Mouse (Mus musculus) adrenal gland, adult 2 months (tissue): ENCODE measurements around the gene Cbll1. TPM values are rescaled to one million over a fixed set of nuclear protein-coding genes. Genes with fewer than 3 reads are reported as not detected.

Experiments
- DNase-seq: peaks from one replicate; pipeline ENCODE4 v3.0.0; 2021
- long read RNA-seq: library from polyadenylated mRNA; stranded (forward); transcript quantifications from one replicate; pipeline ENCODE4 v2.0.0, GENCODE M21; 2021
- polyA plus RNA-seq: library from polyadenylated mRNA; depleted of rRNA; stranded (reverse); fragments of >200 nt; gene quantifications from 2 replicates; pipeline ENCODE4 v1.2.3, GENCODE M21; 2012; rRNA removed
- total RNA-seq, 2 experiments: library from RNA; stranded (reverse); gene quantifications; 2 replicates each; pipeline ENCODE4 v1.2.3; 2021

Cbll1 gene
- 10 to 100 TPM; 16.0 to 21.6 TPM for total RNA-seq
- 2.0 and 3.3 TPM in 2 replicates for polyA plus RNA-seq
- long read RNA-seq, partial matches to known transcripts, result 0 of 2 reads
- long read RNA-seq, other reads (novel, unspliced or antisense), result 0 of 2 reads

DNA sequence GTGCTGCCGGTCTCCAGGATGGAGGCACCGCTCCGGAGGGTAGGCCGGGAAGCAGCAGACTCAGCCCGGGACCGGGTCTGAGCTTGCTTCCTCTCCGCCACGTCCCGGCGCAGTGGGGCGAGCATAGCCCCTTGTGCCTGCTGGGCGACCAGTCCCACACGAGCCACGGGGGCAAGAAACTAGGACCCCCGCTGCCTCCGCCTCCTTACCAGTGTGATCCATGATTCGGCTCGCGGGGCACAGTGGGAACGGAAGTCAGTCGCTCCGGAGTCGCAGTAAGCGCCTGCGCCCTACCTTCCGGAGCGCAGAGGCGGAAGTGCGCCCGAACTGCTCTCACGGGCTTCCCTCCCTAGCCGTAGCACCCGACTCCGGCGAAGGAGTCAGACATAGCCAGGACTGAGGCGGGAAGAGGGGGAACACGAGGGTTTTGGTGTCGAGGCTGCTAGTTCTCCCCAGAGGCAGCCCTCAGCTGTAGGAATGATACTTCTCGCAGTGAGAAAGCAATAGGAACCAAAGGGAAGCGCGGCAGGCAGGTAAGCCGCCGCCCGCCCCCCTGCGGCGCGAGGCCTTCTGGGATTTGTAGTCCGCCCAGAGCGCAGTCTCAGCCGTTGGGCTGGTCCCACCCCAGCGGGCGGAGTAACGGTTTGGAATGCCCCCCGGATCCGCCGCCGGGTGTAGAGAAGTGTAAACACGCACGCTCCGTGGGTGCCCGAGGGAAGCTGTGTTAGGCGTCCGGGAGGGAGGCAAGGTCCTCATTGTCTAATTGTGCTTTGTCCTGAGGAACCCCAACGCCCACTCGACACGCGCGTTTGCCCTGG, at the start of gene Cbll1:
Gene Cbll1 (minus strand): TSS at position 303 of the 818 bp plus-strand sequence.
- peak; percentile 98 for DNase-seq

DNA sequence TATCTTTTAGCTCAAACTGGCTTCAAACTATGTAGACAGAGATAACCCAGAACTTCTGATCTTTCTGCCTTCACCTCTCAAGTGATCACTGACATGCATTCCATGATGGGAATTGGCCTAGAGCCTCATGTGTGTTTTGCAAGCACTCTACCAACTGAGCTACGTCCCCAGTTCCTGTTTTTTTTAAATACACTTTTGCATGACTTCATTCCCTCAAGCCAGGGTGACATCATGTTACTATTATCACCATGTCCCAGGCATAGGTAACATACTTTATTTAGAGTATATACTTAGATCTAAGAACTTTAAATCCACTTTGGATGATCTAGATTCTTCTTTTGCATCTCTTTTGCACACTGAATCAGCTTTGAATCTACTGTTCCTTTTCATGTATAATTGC, 46.6 kb upstream of the Cbll1 start:
- no peak for DNase-seq

DNA sequence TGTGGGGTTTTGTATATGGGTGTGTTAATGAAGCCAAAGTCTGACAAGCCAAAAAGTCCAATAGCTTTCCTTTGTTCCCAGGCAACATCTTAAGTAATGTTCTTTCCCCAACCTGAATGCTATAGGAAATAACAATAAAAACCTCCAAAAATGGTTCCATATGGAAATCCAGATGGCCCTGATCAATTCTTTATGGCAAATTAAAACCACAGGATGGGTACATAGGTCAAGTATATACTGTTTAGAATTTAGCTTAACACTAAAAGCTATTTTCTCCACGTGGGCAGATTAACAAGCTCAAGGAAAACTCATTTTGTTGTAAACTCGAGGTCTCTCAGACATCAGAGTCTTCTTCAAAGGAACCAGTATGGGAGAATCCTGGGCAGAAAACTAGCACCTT, 45.8 kb upstream of the Cbll1 start:
- DNase-seq, result no peak

DNA sequence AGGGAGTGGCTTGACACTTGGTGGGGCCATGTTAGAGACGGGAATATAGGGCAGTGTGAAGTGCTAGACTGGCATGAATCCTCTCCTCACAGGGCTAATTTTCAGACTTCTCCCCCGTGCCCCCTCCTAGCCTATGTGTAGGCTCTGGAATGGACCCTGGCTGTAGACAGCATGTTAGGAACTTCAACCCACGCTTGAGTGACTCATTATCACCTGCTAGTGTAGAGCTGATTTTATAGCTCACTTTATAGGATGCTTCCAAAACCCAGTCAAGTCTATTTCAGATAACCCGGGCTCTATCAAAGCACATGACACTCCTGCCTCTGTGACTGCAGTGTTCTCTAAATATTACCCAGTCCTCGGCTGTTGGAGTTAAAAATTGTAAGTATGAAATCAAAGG, 42.1 kb upstream of the Cbll1 start:
- DNase-seq, result no peak

DNA sequence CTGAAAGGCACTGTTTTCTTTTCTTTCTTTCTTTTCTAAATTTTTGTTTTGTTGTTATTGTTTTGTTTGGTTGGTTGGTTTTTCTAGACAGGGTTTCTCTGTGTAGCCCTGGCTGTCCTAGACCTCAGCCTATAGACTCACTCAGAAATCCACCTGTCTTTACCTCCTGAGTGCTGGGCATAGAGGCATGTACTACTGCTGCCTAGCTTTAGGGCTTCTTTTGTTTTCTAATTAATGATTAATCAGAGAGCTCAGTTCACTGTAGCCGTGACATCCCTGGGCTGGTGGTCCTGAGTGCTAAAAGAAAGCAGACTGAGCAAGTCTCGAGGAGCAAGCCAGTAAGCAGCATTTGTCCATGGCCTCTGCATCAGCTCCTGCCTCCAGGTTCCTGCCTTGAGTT, 40.4 kb upstream of the Cbll1 start:
- DNase-seq, result no peak

DNA sequence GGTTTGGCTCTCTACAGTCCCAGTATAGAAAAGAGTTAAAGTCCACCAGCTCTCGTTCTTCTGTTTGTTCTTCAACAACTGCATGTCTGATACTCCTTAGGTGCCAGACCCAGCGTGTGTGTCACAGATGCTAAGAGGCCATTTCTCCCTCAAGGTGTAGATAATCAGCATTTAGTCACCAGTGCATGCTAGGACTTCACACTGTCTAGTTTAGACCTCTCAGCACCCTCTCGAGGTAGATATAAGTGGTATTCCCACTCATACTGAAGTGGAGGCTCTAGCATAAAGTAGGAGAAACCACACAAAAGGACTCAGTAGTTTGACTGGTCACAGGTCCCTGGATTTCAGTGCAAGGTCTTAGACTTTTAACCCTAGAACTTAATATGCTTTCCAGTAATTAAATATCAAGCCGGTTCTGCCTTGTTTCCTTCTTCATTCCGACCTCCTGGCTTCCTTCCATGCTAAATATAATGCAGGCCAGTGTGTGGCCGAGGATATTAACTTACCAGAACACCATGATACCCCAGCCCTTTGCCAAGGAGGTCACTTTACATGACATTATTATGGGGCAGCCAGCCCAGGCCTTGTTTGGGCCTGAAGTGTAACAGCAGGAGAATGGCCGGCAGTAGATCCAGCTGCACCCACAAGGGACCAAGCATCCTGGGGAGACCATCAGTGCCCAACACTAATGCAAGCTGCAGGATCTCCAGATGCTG, 38.3 kb upstream of the Cbll1 start:
- no peak for DNase-seq

DNA sequence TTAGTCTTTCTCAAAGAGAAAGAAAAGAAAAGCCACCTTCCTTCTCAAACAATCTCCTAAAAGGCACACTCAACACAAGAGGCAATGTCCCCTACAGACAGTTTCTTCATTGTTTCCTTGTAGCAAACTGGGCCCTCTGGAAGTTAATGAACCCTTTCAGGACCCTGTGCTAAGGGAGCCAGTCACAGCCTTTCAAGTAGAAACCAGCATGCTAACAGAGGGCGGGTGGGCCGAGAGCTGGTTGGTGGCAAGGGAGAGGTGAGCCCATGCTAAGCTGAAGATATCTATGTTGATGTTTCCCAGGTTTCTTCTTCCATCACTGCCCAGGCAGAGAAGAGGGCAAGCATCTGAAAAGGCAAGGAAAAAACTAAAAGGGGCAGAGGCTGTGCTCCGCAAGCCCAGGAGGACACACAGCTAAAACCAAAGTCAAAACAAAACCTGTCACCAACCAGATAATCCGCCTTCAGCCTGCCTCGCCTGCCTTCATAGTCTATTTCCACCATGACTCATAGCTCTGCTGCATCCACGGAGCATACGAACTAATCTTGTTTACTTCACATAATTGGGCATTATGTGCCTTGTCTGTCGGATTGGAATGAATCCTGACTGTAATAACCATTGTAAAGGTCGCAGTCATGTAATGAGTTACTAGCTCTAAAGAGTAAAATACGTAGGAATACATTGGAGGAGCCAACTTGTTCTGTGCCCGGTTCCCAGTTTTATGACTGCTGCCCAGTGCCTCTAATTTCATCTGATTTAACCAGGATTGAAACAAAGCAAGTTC, 34.8 kb upstream of the Cbll1 start:
- no peak for DNase-seq

DNA sequence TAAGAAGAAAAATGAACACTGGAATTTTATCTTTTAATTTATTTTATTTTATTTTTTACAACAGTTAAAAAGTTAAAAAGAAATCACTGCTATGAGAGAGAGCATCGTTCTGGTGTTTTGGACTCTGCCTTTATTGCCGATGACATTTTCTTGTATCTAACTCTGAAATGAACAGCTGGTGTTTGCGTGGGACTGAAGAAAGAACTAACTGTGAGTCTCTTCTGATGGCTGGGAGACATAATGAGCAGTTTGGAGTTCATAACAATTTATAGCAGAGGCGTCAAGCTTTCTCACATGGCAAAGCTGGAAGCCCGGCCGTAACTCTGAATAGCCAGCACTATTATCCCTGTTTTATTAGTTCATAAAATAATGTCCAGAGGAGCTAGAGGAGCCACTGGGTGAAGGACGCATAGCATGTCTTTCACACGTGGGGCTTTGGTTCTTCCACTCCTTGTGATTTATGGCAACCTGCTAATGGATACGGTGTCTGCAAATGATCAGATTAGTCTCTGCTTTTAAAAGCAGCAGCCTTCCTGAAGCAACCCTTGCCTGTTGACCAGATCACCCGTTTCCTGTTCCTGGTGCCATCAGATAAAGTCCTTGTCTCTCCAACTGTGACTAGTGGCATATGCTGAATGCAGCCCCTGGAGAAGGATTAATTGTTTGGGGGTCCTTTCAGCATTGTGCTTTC, 33.9 kb upstream of the Cbll1 start:
- peak; percentile 9 for DNase-seq

DNA sequence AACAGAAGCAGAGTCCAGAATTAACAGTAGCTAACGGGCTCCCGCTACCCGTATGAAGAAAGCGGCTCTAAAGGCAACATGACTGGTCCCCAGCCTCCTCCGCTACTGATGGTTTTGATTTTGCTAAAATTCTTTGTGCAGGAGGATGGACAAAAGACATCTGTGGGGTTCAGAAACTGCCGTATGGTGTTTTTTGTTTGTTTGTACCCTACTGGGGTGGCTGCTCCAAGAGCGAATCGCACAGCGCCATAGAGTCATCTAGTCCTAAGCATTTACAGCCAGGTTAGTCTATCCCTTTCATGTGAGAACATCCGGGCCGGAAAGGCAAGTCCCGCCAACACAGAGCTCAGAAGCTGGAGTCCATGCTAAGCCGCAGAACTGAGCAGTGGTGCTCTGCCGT, 32.6 kb upstream of the Cbll1 start:
- DNase-seq, result no peak

DNA sequence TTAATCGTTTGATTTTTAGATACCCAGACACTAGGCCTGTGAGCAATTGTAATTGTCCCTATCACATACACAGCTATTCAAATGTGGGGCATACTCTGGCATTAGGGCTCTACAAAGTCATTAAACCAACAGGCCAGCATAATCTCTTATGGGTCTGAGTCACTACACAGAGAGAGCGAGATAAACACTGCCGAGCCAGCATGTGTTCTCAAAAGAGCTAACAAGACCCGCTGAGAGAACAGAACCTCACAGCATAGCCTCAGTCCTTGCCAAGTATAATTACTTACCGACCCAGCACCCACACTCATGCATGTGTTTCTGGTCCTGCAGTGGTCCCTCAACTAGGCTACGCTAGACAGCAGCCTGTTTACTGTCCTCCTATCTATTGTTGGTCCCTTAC, 28.0 kb upstream of the Cbll1 start:
- DNase-seq, result no peak

DNA sequence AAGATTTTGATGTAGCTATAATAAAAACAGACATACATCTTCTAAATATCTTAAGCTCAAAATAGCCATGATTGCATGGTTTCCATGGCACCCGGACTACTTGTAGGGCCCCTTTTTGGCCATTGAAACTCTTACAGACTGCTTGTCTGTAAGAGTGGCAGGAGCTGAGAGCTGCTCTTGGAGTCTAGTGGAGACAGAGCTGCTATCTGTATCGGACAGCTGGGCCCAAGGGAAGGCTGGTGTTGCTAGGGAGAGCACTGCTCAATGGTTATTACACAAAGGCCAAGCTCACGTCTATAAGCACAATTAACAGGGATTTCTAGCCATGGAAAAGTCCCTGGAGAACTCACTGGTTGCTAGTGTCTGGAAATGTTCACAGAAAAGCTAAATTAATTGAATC, 22.0 kb upstream of the Cbll1 start:
- no peak for DNase-seq

DNA sequence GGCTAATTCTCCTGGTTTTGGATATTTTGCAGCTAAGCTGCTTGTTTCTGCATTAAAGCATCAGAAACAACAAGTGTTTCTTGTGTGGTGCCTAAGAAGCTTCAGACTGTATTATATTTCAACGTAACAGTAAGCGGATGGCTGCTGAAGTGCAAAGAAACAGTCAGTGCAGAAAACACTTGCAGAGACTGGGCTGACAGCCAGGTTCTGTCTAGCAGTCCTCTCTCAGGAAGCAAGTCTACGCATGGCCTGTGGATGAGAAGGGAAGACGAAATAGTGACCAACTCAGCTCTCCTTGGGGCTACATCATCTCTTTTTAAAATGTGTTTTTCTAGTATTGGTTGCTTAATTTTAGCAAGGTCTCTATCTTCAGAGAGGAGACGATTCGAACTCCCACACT, 20.7 kb upstream of the Cbll1 start:
- no peak for DNase-seq

DNA sequence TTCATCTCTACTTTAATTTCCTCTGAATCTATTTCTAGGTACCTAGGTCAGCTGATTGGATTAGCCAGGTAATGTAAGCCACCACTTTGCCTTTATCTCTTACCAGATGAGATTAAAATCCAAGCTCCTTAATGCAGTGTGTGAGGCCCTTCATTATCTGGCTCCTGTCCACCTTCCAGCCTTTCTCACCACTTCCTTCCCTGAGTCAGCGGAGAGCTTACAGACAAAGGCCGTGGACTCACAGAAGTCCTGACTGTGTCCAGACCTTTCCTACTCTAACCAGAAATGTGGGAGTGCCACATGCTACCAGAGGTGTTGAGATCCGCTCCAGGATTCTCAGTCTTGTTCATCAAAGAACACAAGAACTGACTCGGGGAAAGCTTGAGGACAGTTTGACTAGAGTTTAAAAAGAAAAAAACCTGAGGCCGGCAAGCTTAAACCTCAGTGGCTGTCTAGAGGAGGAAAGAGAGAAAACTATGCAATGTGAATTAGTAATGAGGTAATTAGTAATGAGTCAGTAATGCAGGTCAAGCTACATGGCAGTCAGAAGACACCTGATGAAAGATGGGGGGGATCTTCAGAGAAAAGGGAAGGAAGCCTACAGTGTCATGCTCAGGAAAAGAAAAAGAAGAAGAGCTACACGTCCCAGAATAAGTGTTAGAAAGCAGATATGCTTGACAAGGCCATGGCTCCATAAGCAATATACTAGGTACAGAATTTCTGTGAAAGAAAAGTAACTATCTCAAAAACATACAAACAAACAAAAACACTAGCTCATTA, 14.5 kb upstream of the Cbll1 start:
- DNase-seq, result no peak

DNA sequence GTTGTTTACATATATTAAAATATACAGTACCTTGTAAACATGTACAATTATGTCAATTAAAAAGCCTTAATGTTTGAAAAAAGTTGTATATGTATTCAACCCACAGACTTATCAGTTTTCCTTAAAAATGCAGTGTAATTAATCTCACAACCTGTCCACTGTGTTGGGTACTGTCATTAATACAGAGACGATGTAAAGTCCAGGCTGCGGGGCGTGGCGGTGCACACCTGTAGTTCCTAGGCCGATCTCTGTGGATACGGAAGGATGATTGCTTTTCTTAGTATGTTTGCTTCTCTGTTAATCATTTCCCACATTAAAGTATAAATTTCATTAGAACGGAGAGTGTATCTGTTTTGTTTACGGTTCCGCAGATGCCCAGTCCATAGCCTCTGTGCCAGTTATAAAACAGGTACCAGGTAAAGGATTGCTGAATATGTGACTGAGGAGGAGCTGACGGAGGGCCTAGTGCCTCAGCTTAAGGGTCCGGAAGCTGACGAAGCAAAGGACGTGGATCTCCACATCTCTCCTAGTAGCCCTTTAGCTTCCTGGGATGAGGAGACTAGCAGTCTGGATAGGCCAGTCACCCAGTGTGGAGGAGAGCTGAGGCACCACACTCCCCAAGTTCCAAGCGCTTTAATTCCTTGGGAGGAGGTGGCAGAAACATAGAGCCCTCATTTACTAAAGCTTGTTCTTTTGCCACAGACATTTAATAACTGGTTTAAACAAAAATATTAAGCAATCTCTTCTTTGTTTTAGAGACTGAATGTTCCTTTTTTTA, 13.4 kb upstream of the Cbll1 start:
- DNase-seq, result no peak

DNA sequence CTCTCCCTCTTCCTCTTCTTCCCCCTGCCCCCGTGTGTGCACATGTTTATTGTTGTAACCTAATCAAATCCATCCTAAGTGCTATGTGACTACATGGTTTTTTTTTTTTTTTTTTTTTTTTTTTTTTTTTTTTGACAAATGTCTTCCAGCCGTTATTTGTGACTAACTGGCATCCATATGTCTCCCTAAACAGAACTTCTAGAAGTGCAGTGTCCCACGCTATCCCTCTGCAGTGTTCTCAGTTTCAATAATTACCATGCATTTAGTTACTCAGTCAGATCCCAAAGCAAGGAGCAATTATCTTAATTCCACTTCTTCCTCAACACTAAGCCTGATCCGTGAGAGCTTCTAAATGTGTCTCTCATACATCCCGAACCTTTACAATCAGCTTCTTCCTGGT, 11.8 kb upstream of the Cbll1 start:
- DNase-seq, result no peak

DNA sequence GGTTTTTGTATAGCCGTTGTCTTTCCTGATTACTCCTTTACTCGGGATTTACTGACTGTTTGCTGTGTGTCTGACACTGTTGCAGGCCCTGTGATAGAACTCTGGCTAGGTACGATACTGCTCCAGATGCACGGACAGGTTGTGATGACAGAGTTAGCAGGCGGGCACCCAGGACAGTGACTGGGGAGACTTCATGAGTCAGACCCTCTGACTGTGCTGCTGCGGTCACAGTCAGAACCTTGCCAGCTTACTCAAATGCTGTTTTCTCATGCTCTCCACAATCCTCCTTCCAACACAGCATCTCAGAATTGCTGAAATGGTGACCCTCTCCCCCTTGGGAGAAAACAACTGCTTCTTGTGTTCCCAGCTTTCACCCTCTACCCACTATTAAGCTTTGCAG, 9.1 kb upstream of the Cbll1 start:
- no peak for DNase-seq

DNA sequence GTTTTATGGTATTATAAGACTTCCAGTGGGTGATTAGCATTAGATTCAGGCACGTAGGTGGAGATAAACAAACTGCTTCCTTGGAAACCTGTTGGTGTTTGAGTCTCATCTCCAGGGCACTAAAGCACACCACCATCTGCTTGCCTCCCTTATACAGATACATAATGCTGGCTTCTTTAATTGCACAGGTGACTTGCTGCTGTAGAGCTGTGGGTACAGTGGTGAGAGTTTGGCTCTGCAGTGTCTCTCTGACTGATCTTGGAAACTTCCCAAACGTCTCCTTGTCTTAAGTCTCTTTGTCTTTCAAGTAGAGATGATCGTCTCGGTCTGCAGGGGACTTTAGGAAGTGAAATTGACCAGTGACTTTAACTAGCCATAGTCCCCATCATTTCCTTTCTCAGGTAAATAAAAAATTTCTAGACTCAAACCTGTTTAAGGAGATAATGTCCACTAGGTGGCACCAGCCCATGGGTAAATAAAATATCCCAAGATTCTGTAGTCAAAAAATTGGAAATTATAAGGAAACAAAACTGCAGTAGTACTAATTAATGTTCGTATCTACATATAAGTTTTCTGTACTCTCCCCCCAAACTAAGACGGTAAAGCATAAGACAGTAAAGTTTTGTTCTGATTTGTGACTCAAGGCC, 8.4 kb upstream of the Cbll1 start:
- no peak for DNase-seq

DNA sequence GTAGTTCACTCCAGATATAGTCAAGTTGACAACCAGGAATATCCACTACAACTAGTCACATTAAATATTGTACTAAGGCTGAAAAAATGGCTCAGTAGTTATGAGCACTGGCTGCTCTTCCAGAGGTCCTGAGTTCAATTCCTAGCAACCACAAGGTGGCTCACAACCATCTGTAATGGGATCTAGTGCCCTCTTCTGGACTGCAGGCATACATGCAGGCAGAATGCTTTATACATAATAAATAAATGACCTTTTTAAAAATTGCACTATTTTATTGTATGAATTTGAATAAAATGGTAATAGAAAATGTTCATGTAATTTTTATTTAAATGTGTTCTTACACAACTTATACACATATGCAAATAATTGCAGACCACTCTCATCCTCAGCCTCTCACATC, 3.8 kb upstream of the Cbll1 start:
- DNase-seq, result no peak

DNA sequence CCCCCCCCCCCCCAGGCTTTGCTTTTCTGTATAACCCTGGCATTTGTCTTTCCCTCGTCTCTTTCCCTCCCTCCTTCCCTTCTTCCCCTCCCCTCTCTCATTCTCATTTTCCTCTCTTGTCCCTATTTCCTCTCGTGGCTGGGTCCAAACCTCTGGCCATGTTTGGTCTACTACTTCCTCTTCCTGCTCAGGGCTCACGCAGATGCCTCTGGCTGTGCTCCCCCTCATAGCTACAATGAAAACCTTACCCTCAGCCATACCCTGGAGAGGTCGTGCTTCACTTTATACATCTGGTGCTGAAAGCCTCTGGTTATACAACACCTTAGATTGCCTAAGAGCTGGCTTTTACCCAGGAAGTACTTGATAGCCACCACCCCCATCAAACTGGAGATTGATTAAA, 1.9 kb upstream of the Cbll1 start:
- DNase-seq, result no peak

DNA sequence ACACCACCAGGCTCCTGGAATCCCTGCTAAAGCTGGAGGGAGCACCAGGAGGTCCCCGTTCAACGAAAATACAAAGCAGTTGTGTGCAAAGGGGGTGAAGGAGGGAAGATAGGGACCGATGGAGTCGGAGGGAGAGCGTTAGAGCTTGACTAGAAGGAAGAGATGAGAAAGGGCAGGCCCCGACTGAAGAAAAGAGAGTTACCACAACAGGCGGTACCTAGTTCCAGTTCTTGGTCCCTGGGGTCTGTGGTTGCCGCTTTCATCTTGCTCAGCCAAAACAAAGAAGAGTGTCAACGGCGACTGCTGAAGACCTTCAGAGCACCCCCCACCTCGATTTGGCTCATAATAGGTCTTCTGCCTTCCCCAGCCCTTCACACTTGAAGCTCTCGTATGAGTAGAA, 780 bp upstream of the Cbll1 start:
- no peak for DNase-seq
